Mouse (Mus musculus) kidney, embryonic 15.5 days (tissue): Measurements from ENCODE around the gene Cacnb4. TPM values are rescaled to one million over a fixed set of nuclear protein-coding genes. Genes with fewer than 3 reads are reported as not detected.

ENCODE experiments used
- ATAC-seq: fragments of 200-750 bp; cut with Nextera tagmentation; replicated peaks from 2 replicates; pipeline ENCODE4 v1.8.0; 2017; ENCODE audit warnings: moderate TSS enrichment; ENCODE audit not compliant: low FRiP score
- H3K27ac ChIP-seq: fragments of 300-500 bp; sonication (generic); 2 replicates; pipeline ENCODE4 v1.5.1; 2015; ENCODE audit warnings: mild to moderate bottlenecking, inconsistent platforms
- H3K27me3 ChIP-seq: fragments of 300-500 bp; sonication (generic); 2 replicates; pipeline ENCODE4 v1.6.1; 2015; ENCODE audit warnings: inconsistent platforms
- H3K36me3 ChIP-seq: fragments of 300-500 bp; sonication (generic); 2 replicates; pipeline ENCODE4 v1.6.1; 2015; ENCODE audit warnings: inconsistent platforms
- H3K4me1 ChIP-seq: fragments of 300-500 bp; sonication (generic); 2 replicates; pipeline ENCODE4 v1.6.1; 2015; ENCODE audit warnings: inconsistent platforms
- H3K4me2 ChIP-seq: fragments of 300-500 bp; sonication (generic); 2 replicates; pipeline ENCODE4 v1.6.1; 2015; ENCODE audit warnings: moderate library complexity, mild to moderate bottlenecking, inconsistent platforms
- H3K4me3 ChIP-seq: fragments of 300-500 bp; sonication (generic); replicated peaks from 2 replicates; pipeline ENCODE4 v1.5.1; 2015; ENCODE audit warnings: mild to moderate bottlenecking, inconsistent platforms
- H3K9ac ChIP-seq: fragments of 300-500 bp; sonication (generic); 2 replicates; pipeline ENCODE4 v1.6.1; 2015; ENCODE audit warnings: mild to moderate bottlenecking, inconsistent platforms
- H3K9me3 ChIP-seq: fragments of 300-500 bp; sonication (generic); replicated peaks from 2 replicates; pipeline ENCODE4 v1.6.1; 2016; ENCODE audit warnings: inconsistent platforms
- WGBS: fragments of 180-500 bp; shearing (Covaris S2); methylation state at CpG from one replicate; pipeline ENCODE4 v1.1.7; 2015; ENCODE audit warnings: mixed read lengths; 5-methylcytosine and 5-hydroxymethylcytosine counted together
- polyA plus RNA-seq: library from polyadenylated mRNA; unstranded; fragments of >200 nt; fragmentation: Nextera tagmentation; extraction: Ambion mirVana; gene quantifications from 2 replicates; pipeline ENCODE4 v1.2.1, GENCODE M21; 2015

Cacnb4 gene
- polyA plus RNA-seq = 2.6 and 3.7 TPM in 2 replicates

DNA sequence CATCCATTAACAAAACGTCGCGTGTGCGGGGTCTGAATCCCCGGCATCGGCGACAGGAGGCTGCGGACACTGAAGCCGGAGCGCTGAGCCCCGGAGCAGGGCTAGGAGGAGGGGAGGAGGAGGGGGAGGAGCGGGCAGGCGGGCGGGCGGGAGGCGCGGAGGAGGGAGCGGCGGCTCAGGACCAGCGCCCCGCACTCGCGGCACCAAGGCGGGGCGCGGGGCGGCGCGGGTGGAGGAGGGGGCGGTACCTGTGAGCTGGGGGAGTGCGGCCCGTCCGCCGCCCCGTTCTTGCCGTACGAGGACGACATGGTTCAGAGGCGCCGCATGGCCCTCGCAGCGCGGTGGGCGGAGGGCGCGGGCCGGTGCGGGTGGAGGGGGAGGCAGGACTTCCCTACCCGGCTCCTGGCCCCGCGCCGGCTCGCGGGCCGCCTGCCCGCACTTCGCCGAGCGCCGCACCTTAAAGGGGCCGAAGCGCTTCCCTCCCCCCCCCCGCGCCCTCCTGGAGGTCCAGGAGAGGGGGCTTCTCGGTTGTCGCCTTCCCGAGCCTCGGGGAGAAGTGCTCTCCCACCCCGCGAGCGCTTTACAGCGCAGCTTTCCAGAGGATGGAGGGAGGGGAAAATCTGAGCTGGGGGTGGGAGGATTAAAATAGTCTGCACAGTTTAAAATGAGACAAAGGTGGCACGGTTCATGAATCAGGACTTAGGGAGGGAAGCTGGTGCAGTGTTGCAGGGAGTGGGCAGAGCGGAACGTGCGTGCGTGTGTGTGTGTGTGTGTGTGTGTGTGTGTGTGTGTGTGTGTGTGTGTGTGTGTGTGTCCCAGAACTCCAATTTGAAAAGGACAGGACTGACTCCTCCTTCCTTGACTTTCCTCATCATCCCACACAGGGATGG is at the start of gene Cacnb4:
Gene Cacnb4 (minus strand): TSS at position 809 of the 890 bp plus-strand sequence.
- peak; percentile 88 for ATAC-seq
- H3K27ac ChIP-seq = peak within 1 kb of the TSS; percentile 88
- H3K4me3 ChIP-seq = peak within 1 kb of the TSS; percentile 73
- peaks cover 24% of the 10 kb centered on the region for H3K4me1 ChIP-seq
- peaks cover 19% of the 10 kb centered on the region for H3K27me3 ChIP-seq
- H3K9me3 ChIP-seq = no peaks in the 10 kb centered on the region
- peak within 1 kb of the TSS; percentile 95 for H3K4me2 ChIP-seq
- H3K9ac ChIP-seq = peak within 1 kb of the TSS; percentile 66
- H3K36me3 ChIP-seq = no peaks in the 10 kb centered on the region
- WGBS = under 1% methylated on average over 47 of the region's 77 CpGs

DNA sequence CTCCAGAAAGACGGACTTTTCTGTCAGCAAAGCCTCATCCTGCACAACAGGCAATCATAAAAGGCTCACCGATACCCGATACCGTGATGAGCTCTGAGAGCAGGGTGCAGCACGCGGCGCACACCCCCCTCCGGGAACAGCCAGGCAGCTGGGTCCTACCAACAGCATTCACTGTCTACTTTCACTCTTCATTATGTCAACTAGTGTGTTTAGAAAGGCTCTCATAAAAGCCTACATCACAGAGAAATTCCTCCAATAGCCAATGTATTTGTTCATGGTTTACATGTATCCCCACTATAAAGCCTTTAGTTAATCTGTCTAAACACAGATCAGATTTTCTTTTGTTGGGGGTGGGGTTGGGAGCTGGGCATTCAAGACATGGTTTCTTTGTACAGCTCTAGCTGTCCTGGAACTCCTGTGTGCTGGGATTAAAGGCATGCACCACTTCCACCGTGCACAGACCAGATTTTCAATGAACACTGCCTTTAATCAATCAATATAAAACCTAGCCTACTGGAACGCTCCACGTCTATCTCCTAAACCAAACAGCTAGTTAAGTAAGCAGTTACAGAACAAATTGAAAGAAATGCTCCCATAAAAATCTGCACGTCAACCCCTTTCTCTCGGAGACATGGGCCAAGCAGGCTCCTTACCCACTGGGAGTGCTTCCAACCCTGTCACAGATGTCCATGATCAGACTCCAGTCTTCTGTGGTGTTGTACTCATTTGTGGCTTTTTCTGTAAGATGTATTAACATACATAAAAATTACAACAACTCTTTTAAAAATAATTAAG is 43.8 kb upstream of the Cacnb4 start:
- no peak overlapping the region for H3K4me2 ChIP-seq
- no peak for ATAC-seq
- H3K27me3 ChIP-seq = no peaks in the 10 kb centered on the region
- H3K36me3 ChIP-seq = peaks cover 2% of the 10 kb centered on the region; the same call in 1 of the 2 replicates
- 42% methylated on average over 13 of the region's 13 CpGs for WGBS
- H3K4me1 ChIP-seq = peaks cover 7% of the 10 kb centered on the region; the same call in 1 of the 2 replicates
- no peak overlapping the region for H3K9ac ChIP-seq
- no peak overlapping the region for H3K4me3 ChIP-seq
- no peak overlapping the region for H3K27ac ChIP-seq
- H3K9me3 ChIP-seq = no peaks in the 10 kb centered on the region

DNA sequence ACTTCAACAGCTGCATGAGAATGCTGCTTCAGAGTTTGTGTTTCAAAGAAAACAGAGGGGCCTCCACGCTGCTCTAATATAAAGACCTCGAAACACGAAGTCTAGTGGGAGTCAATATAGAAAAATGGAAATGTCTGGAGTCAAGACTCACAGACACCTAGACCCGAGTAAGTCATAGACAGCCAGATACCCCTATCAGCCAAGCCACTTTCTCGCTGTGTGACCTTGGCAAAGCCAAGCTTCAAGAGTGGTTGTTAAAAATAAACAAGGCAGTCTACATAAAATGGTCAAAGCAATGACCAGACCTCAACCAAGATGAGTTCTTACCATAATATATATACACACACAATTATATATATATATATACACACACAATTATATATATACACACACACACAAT is 40.4 kb upstream of the Cacnb4 start:
- Histone ChIP-seq H3K36me3 (peaks cover 32% of the 10 kb centered on the region), H3K9me3 (no peaks in the 10 kb centered on the region), H3K27me3 (no peaks in the 10 kb centered on the region), H3K27ac (no peak overlapping the region), H3K9ac (no peak overlapping the region), H3K4me2 (no peak overlapping the region), H3K4me3 (no peak overlapping the region), H3K4me1 (peaks cover 7% of the 10 kb centered on the region; the same call in 1 of the 2 replicates)
- WGBS = 83% methylated on average over 5 of the region's 5 CpGs
- ATAC-seq = no peak

DNA sequence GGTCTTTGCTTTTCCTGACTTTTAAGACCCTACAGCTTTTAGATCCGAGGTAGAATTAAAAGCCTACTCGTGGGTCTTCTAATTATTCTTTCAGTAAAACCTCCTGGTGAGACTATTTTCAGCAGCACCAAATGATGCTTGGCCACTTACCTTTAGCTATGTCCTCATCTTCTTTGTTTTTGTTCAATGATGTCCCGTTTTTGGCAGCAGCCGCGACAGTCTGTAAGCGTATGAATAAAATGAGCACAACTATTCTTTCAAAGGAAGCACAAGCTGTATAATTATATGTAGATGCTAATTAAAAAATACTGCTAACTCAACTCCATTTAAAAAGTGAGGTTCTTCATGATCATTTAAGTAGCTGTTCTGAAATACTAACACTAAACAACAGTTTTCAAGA is 38.9 kb upstream of the Cacnb4 start:
- H3K4me1 ChIP-seq = peaks cover 5% of the 10 kb centered on the region; the same call in 1 of the 2 replicates
- ATAC-seq = no peak
- no peak overlapping the region for H3K27ac ChIP-seq
- H3K4me3 ChIP-seq = no peak overlapping the region
- WGBS = 92% methylated on average over 6 of the region's 6 CpGs
- H3K9ac ChIP-seq = no peak overlapping the region
- no peaks in the 10 kb centered on the region for H3K27me3 ChIP-seq
- H3K4me2 ChIP-seq = no peak overlapping the region
- H3K9me3 ChIP-seq = no peaks in the 10 kb centered on the region
- H3K36me3 ChIP-seq = peaks cover 33% of the 10 kb centered on the region

DNA sequence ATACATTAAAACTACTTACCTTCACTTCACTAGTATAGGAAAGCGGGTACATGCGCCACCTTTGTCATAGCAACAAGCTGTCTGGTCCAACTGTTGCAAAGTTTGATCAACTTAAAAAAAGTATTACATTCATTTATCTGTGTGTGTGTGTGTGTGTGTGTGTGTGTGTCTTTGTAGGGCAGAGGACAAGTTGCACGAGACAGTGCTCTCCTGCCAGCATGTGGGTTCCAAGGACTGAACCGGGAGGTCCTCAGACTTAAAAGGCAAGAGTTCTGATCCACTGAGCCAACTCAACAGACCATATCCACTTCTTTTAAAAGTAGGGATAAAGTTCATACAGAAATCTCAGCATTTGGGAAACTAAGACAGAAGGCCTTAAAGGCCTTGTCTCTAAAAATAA is 37.5 kb upstream of the Cacnb4 start:
- no peak for ATAC-seq
- Histone ChIP-seq H3K36me3 (peaks cover 45% of the 10 kb centered on the region), H3K9ac (no peak overlapping the region), H3K27ac (no peak overlapping the region), H3K9me3 (no peaks in the 10 kb centered on the region), H3K27me3 (no peaks in the 10 kb centered on the region), H3K4me3 (no peak overlapping the region), H3K4me2 (no peak overlapping the region), H3K4me1 (no peaks in the 10 kb centered on the region)
- 93% methylated on average over 4 of the region's 4 CpGs for WGBS

DNA sequence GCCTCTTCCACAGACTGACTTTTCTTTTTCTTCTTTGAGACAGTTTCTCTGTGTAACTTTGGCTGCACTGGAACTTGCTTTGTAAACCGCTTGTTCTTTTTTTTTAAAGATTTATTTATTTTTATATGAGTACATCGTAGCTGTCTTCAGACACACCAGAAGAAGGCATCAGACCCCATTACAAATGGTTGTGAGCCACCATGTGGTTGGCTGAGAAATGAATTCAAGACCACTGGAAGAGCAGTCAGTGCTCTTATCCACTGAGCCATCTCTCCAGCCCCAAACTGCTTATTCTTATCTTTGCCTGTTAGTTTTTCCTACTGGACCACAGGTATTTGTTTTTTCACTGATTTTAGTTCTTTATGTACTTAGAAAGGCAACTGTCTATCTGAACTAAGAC is 34.2 kb upstream of the Cacnb4 start:
- no peaks in the 10 kb centered on the region for H3K27me3 ChIP-seq
- no peak for ATAC-seq
- H3K36me3 ChIP-seq = peaks cover 65% of the 10 kb centered on the region
- H3K9ac ChIP-seq = no peak overlapping the region
- H3K4me3 ChIP-seq = no peak overlapping the region
- H3K27ac ChIP-seq = no peak overlapping the region
- WGBS = 81% methylated on average over 2 of the region's 2 CpGs
- no peaks in the 10 kb centered on the region for H3K9me3 ChIP-seq
- H3K4me2 ChIP-seq = no peak overlapping the region
- no peaks in the 10 kb centered on the region for H3K4me1 ChIP-seq

DNA sequence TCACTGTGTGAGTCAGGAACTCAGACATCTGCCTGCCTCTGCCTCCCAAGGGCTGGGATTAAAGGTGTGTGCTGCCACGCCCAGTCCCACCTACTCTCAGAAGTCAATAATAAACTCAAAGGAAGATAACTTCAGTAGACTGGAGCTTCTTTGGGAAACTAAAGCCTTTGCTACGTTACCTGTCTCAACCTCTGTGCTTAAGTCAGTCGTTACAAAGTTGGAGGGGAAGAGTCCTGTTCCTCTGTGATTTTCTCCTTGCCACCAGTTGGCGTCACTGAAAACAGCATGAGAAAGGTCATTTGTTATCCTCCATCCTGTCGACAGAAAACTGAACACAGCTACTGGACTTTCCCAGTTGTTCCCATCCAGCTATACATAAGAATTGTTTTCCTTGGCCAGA is 32.8 kb upstream of the Cacnb4 start:
- Histone ChIP-seq H3K4me2 (no peak overlapping the region), H3K9me3 (no peaks in the 10 kb centered on the region), H3K36me3 (peaks cover 67% of the 10 kb centered on the region), H3K9ac (no peak overlapping the region), H3K27me3 (no peaks in the 10 kb centered on the region), H3K4me1 (no peaks in the 10 kb centered on the region), H3K27ac (no peak overlapping the region), H3K4me3 (no peak overlapping the region)
- ATAC-seq = no peak
- WGBS = 90% methylated on average over 5 of the region's 5 CpGs

DNA sequence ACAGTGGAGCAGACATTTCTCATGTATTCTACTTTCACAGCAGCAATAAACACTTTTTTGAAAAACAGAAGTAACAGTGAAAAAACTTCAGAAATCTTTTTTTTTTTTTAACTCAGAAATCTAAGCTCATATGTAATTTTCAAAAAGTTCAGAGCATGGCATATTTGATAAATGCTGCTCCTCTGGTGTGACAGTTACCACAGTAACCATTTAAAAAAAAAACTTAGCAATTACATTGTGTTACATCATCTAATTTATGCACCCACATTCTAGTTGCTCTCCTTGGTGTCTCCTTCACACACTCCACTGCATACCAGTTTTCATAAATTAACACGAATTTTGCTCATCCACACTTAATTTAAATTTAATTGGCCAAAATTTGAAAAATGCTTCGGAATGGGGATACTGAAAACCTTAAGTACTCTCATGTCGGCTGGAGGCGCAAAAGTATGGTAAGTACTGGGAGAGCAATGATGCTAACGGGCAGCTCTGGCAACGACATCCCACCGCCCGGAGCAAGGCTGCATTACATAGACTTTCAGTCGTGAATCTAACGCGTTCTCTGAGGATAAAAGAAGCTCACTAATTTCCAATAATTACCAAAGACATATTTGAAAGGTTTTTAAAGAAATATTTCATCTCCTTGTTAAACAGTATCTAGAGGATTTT is 24.9 kb upstream of the Cacnb4 start:
- Histone ChIP-seq H3K36me3 (peaks cover 50% of the 10 kb centered on the region), H3K9ac (no peak overlapping the region), H3K4me2 (no peak overlapping the region), H3K4me1 (no peaks in the 10 kb centered on the region), H3K9me3 (no peaks in the 10 kb centered on the region), H3K27me3 (no peaks in the 10 kb centered on the region), H3K27ac (no peak overlapping the region), H3K4me3 (no peak overlapping the region)
- ATAC-seq = no peak
- 94% methylated on average over 11 of the region's 11 CpGs for WGBS

DNA sequence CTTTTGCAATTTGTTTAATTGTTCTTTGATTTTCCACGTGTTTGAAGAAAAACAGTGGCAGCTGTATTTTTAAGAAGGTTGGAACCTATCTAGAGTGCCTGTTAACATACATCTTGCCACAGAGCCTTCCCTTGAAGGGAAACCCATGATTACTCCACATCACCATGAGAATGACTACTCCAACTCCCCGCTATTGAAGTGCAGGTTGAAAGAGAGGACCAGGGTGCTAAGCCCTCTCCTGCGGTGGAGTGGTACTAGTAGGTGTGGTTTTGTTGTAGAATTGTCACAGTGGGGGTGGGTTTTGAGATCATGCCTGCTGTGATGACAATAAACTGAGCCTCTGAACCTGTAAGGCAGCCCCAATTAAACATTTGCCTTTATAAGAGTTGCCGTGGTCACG is 23.7 kb upstream of the Cacnb4 start:
- no peak overlapping the region for H3K4me3 ChIP-seq
- WGBS = 49% methylated on average over 5 of the region's 5 CpGs
- no peak overlapping the region for H3K27ac ChIP-seq
- H3K9me3 ChIP-seq = no peaks in the 10 kb centered on the region
- peaks cover 42% of the 10 kb centered on the region for H3K36me3 ChIP-seq
- H3K9ac ChIP-seq = no peak overlapping the region
- no peaks in the 10 kb centered on the region for H3K4me1 ChIP-seq
- H3K4me2 ChIP-seq = no peak overlapping the region
- no peak for ATAC-seq
- H3K27me3 ChIP-seq = no peaks in the 10 kb centered on the region

DNA sequence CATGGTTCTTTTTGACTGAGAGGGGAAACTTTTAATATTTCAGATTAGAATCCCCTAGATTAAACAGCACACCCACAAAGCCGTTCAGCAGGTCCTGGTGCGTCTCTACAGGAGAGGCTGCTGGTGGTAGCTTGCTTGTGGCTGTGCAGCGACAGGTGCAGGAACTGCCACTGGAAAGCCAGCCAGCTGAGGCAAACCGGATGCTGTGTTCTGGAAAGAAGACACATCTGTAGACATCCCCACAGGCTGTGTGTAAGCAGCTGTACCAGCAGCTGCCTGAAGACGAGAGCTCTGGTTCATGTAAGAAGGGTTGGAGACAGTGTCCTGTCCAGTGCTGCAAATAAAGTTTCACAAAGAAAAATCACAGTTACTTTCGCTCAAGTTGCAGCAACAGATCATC is 18.0 kb upstream of the Cacnb4 start:
- no peak overlapping the region for H3K27ac ChIP-seq
- WGBS = 61% methylated on average over 6 of the region's 6 CpGs

DNA sequence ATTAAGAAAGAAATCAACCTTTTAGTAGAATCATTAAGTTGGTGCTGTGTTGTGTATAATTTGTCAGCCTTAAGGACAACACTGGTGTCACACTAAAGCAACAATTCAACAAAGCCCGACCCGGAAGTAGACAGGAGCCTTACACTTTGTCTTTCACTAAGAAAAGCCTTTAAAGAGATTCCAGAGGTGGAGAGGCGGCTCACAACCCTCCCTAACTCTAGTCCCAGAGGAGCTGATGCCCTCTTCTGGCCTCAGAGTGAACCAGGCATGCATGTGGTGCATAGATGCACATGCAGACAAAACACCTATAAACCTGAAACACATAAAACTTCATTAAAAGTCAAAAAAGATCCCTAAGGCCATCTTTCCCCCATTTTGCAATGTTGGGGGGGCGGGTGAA is 15.1 kb upstream of the Cacnb4 start:
- H3K9ac ChIP-seq = no peak overlapping the region
- no peak overlapping the region for H3K27ac ChIP-seq
- ATAC-seq = no peak
- H3K4me2 ChIP-seq = no peak overlapping the region
- no peak overlapping the region for H3K4me3 ChIP-seq
- H3K27me3 ChIP-seq = no peaks in the 10 kb centered on the region
- H3K4me1 ChIP-seq = no peaks in the 10 kb centered on the region
- WGBS = 81% methylated on average over 4 of the region's 4 CpGs
- H3K36me3 ChIP-seq = 0 out of 2 replicates have a peak, but pooled peaks cover 7% of the 10 kb centered on the region
- H3K9me3 ChIP-seq = no peaks in the 10 kb centered on the region

More for the DNA sequence above, 18.0 kb upstream of the Cacnb4 start:
- Histone ChIP-seq H3K36me3 (peaks cover 10% of the 10 kb centered on the region), H3K9me3 (no peaks in the 10 kb centered on the region), H3K27me3 (no peaks in the 10 kb centered on the region), H3K4me1 (no peaks in the 10 kb centered on the region), H3K9ac (no peak overlapping the region), H3K4me3 (no peak overlapping the region), H3K4me2 (no peak overlapping the region)
- no peak for ATAC-seq

DNA sequence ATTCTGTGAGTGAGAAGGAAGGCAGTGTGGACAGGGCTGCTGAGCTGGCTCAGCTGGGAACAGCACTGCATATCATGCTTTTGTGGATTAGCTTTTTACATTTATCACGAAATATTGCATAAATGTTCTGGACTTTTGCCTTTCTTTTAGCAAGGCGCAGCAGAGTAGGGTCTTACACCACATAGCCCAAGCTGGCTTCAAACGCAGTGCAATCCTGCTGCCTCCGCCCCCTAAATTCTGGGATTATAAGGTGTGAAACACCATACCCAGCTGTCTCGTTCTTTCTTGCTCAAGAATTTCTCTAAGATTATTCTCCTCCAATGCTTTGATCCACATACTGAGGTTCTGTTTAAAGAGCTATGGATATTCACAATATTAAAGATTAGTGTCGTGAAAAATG is 10.0 kb upstream of the Cacnb4 start:
- Histone ChIP-seq H3K36me3 (no peaks in the 10 kb centered on the region), H3K9ac (no peak overlapping the region), H3K4me3 (no peak overlapping the region), H3K27me3 (no peaks in the 10 kb centered on the region), H3K27ac (no peak overlapping the region), H3K4me2 (no peak overlapping the region), H3K4me1 (no peaks in the 10 kb centered on the region), H3K9me3 (no peaks in the 10 kb centered on the region)
- ATAC-seq = no peak
- WGBS = 77% methylated on average over 6 of the region's 6 CpGs
